Mouse (Mus musculus) Muller cell, postnatal 12 days (primary cell): ENCODE results near the gene Anxa9.

Experiments
- DNase-seq: peaks from one replicate; pipeline ENCODE4 v3.0.0-alpha.2; 2015; ENCODE audit errors: inconsistent ontology term

The Anxa9 gene

DNA sequence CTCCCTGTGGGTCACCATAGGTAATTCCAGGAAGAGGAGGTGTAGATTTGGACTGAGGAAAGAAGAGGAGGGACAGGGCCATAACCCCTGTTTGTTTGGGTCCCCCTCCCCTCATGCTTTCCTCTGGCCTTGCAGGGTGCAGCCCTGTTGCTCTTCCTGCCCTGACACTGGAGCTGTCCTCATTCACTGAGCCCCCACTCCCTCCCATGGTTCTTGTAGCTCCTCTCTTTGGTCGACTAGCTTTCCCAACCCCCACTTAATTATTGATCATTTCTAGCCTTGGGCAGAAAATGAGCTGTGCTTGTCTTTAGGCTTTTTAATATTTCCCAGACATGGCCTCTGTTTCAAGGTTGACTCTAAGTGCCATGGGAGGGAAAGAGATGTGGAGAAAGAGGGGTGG is 22.9 kb downstream of the Anxa9 start:
- no peak for DNase-seq

DNA sequence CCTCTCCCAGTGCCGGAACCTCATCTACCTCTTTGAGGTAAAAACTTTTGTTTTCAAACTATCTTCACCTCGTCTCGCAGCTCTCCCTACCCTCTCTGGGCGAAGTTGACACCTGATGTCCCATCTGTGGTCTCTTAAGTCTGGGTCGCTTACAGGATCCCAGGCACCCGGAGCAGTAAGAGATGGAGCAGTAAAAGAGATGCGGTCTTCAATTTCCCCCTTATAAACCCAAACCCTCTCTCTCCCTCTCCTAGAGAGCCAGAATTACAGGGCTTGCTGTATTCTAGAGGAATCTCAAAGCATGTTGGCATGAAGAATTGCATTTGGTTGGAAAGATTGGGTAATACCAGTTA is 23.4 kb downstream of the Anxa9 start:
- DNase-seq, result no peak

DNA sequence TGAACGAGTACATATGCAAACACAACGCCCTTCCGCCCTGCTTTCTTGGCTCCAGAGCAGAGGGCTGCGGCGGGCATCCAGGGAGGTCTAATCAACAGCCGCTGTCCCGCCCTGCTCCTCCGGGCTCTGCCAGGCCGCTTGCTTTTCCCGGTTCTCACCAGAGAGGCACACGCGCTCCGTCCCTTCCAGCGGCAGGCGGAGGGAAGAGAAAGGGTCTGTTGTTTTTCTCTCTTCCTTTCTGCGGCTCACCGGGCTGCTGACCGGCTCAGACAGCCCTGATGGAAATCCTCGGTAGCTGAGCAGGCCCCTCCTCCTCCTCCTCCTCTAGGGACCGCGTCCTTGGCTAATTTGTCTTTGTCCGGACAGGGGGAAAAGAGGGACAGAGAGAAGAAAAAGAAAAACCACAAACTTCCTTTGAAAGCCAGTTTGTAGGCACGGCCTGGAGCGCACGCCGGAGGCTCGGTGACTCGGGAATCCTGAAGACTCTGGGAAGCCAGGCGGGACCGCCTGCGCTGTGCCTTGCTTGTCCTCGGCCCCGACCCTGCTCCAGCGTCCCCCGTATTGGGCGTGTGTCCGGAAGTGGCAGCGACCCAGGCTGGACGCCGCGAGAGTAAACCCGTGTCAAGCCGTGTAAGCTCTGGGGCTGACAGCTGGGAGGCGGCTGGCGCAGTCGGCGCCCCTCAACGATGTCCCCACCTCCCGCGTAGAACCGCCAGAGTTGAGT is 23.9 kb downstream of the Anxa9 start:
- peak; percentile 87 for DNase-seq

GRCm38 (mm10) chr3:95282381-95282864 is 24.6 kb downstream of the Anxa9 start:
- DNase-seq, result no peak

DNA sequence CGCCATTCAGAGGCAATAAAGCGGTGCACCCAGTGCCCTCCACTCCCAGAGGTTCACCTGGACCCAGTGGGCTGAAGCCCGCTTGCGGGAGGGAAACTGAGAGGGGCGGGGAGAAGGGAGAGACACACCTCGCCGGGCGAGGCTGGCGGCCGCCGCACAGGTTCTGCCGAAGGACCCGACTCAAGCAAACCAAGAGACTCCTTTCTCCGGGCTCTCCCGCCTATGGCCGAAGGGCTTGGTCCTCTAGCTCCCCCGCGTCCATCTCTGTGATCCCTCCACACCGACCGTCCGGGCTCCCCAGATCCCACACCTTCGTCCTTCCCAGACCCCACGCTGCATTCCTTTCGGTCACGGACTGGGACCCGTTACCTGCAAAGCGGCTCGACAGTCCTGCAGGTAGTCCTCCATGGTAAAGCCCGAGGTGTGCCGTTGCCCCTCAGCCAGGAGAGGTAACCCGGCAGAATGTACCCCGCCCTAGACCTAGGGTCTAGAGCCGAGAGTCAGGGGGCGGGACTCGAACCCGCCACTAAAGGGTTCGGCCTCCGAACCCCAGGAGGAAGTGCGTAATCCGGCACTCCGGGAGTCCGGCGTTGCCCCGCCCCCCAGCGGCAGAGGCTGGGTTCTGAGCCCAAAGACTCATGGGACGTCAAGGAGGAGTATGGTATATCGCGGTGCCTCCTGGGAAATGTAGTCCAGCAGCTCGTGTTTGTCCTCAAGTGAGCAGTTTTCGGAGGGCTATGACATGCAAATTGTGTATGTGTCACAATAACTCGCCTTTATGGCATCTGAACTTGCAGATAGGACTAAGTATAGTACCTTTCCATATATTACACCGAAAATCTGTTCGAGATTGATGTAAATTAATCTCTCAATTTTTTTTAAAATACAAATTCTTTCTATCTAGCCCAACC is 25.5 kb downstream of the Anxa9 start, which contains the start of the genes Mindy1 and Prune1:
TSS of gene Mindy1 (plus strand) at position 130 of the 911 bp plus-strand sequence.
TSS of gene Prune1 (minus strand) at position 861 of the 911 bp plus-strand sequence.
- peak; percentile 98 for DNase-seq

DNA sequence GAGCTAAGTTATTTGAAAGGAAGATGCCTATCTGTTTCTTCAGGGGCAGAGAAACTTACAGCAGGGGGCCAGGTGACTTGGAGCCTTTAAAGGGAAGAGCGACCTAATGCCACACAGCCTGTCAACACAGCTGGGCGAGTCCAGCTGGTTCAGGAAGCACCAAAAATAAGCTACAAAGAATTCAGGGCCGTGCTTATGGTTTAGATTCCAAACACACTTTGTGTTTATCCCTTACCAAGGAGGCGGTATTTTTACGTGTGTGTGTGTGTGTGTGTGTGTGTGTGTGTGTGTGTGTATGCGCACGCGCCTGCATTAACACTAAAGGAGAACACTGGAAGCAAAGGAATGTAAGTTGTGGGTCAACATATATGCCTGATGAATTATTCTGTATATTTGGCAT is 26.2 kb downstream of the Anxa9 start:
- DNase-seq, result peak; percentile 28

DNA sequence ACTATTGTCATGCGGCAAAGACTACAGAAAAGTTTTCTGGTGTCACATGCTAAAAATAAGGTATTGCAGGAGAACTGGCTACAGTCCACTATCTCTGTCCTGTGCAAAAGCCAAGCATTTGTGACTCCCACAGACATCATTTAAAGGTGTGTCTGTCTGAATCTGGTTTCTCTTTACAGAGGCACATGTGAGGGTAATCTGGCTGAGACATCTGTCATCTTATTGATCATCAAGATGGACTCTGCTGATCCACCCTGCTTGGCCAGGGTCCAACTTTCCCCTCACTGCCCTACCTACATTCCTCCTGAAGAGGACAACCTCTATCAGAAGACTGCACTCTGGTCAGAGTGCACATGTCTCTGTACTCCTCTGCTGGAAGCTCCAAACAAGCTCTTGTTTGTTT is 29.8 kb downstream of the Anxa9 start:
- no peak for DNase-seq

- no peak for DNase-seq
Measured at GRCm38 (mm10) chr3:95276428-95276934, 30.5 kb downstream of the Anxa9 start.

DNA sequence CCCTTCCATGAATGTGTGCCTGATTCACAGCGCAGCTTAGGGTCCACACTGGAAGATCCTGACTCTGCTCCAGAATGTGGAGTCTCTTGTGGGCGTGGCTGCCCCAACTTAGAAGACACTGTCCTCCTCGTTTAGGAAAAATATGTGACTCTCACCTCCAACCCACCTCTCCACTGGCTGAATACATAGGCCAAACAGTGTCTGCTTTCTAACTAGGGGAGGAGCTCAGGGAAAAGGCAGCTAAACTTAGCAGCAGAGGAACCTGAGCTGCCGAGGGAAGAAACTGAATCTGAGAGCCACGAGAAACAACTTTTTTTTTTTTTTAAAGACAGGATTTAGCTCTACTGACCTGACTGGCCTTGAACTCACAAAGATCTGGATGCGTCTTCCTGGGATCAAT is 31.8 kb downstream of the Anxa9 start:
- DNase-seq, result no peak

GRCm38 (mm10) chr3:95274453-95274852 is 32.5 kb downstream of the Anxa9 start:
- no peak for DNase-seq

GRCm38 (mm10) chr3:95273471-95273870 is 33.5 kb downstream of the Anxa9 start:
- DNase-seq, result no peak

- DNase-seq, result no peak
Measured at GRCm38 (mm10) chr3:95270766-95271364, 36.1 kb downstream of the Anxa9 start.

GRCm38 (mm10) chr3:95269789-95270188 is 37.2 kb downstream of the Anxa9 start:
- no peak for DNase-seq

- DNase-seq, result peak; percentile 41
Measured at GRCm38 (mm10) chr3:95267855-95268254, 39.1 kb downstream of the Anxa9 start.

DNA sequence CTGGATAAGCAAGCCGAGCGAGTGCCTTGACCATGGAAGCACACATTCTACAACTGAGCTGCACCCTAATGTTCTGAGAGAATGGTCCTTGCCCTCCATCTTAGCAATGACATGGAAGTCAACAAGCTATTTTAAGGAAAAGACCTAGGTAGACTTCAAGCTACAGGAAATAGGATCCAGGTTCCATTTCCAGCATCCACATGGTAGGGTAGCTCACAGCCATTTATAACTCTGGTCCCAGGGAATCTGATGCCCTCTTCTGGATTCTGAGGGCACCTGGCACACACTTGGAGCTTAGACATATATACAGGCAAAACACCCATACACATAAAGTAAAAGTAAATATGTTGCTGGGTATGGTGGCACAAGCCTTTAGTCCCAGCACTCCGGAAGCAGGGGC is 40.9 kb downstream of the Anxa9 start:
- DNase-seq, result no peak

- no peak for DNase-seq
Measured at GRCm38 (mm10) chr3:95264724-95265123, 42.3 kb downstream of the Anxa9 start.

- peak; percentile 42 for DNase-seq
Measured at GRCm38 (mm10) chr3:95263089-95263739, 43.8 kb downstream of the Anxa9 start.

DNA sequence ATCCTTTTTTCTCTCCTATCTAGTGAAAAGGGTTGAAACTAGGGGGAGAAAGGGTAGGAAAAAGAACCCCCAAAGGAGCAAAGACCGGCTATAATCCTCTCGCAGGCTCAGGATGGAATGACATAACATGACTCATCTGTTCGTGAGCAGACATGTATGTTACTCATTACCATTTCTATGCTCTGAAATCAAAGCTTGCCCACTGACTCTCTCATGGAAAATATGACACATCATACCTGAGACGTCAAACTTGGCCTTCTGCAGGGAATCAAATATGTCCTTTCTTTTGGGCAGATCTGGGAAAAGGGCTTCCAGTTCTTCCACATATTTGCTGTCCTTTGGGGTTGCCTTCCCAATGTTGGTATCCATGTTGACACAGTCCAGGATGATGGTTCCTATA is 45.0 kb downstream of the Anxa9 start:
- no peak for DNase-seq

- no peak for DNase-seq
Measured at GRCm38 (mm10) chr3:95256931-95257330, 50.0 kb downstream of the Anxa9 start.

DNA sequence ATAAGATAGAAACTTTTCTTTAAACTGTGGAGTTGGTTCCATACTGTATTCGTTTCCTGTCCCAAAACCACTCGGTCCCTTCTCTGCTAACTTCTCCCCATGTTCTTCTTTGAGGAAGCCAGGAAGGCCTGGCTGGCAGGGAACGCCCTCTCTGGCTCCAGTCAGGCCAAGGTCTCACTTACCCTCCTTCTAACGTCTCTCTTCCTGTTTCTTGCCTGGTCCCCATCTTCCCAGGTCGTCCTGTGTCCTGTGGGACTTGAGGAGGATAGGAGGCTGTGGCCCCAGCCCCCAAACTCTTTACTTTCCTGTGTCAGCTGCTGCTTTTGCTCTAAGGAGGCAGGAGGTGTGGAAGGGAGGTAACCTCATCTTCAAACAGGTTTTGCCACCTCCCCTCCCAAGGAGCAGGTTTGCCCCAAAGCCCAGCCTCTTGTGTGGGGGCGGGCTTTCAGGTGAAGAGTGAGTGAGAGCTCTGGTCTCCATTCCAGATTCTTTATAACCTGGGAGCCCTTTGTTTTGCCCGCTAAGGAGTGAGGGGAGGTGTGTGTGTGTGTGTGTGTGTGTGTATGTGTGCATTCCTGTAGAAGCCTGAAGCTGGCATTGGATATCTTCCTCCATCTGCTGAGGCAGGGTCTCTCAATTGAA is 56.1 kb downstream of the Anxa9 start, which contains the start of gene Bnipl:
TSS of gene Bnipl (minus strand) at position 411 of the 642 bp plus-strand sequence.
- no peak for DNase-seq

- no peak for DNase-seq
Measured at GRCm38 (mm10) chr3:95250361-95250760, 56.6 kb downstream of the Anxa9 start.
